Mouse (Mus musculus): ENCODE data around the gene Itih1. TPM values are rescaled to one million over a fixed set of nuclear protein-coding genes. Genes with fewer than 3 reads are reported as not detected.

Itih1 gene
- polyA plus RNA-seq, 1 experiment from 2014 or later: not detected

DNA sequence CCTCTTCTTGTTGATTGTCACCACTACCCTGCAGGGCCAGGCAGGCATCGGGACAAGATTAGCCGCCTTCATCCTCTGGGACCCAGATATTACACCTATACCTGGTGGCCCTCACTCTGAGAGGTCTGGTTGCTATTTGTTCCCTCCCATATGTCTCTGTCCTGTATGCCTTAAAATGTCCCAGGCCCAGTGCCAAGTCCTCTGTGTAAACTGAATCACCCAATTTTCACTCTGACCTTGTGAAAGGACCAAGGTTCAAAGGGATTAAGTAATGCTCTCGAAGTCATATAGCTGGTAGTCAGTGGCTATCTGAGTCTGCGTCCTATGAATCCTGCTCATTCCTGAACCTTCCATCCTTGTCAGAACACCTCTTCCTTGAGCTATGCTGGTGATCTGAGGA is 12.7 kb downstream of the Itih1 start:
- Histone ChIP-seq H3K4me1 (no peaks in the 10 kb centered on the region), H3K4me2 (replicated peaks) (no peak overlapping the region), H3K27ac (no peak overlapping the region), H3K4me3 (no peak overlapping the region), H3K27me3 (no peaks in the 10 kb centered on the region), H3K9ac (no peak overlapping the region), H3K9me3 (replicated peaks) (no peaks in the 10 kb centered on the region), H3K36me3 (no peaks in the 10 kb centered on the region)
- WGBS: 89% methylated on average over 4 of the region's 4 CpGs
- ATAC-seq (ENCODE audit: low FRiP score): no peak

GRCm38 (mm10) chr14:30925492-30925891 is 17.6 kb downstream of the Itih1 start:
- Histone ChIP-seq H3K27ac (no peak overlapping the region), H3K4me2 (replicated peaks) (no peak overlapping the region), H3K36me3 (no peaks in the 10 kb centered on the region), H3K4me3 (no peak overlapping the region), H3K9ac (no peak overlapping the region), H3K4me1 (peaks cover 6% of the 10 kb centered on the region), H3K9me3 (replicated peaks) (no peaks in the 10 kb centered on the region), H3K27me3 (no peaks in the 10 kb centered on the region)
- ATAC-seq (ENCODE audit: low FRiP score): no peak
- 81% methylated on average over 3 of the region's 3 CpGs for WGBS

DNA sequence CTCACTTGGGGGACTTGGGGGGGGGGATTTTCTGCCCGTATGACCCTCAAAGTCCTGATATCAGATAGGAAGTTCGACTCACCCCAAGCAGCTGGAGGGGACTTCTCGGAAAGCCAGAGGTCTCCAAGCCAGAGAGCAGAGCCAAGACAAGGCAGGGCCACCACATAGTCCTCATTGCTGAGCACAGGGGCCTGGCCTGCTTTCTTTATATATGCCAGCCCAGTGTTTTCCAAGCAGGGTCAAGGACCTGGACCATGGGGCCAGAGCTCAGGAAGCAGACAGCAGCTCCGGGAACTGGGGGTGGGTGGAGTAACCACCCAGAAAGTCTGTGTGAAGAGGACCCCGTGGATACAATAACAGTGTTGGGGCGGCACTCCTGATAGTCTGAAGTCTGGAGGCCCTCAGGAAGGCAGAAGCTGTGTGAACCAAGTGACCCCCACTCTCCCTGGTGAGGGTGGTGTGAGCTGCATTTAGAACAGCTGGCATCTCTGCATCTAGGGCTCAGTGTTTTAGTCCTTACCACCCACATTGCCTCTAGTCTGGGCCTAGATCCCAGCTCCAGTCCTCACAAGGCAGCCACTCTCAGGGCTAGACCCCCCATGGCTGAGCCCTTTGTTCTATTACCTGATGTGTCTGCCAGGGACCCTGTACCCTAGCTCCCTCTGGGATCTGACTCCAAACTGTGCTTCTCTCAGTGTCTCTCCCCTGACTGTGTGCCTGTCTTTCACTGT is 19.5 kb downstream of the Itih1 start, which contains the start of gene Itih3:
TSS of gene Itih3 (minus strand) at position 386 of the 731 bp plus-strand sequence.
- Histone ChIP-seq H3K27ac (no peak within 1 kb of the TSS), H3K4me1 (peaks cover 6% of the 10 kb centered on the region), H3K9ac (no peak within 1 kb of the TSS), H3K27me3 (no peaks in the 10 kb centered on the region), H3K36me3 (no peaks in the 10 kb centered on the region), H3K4me2 (replicated peaks) (no peak within 1 kb of the TSS), H3K9me3 (replicated peaks) (no peaks in the 10 kb centered on the region), H3K4me3 (no peak within 1 kb of the TSS)
- ATAC-seq (ENCODE audit: low FRiP score): no peak
- 61% methylated on average over 6 of the region's 6 CpGs for WGBS

- WGBS: 54% methylated on average over 8 of the region's 8 CpGs
- ATAC-seq (ENCODE audit: low FRiP score): no peak
- no peaks in the 10 kb centered on the region for H3K9me3 ChIP-seq (replicated peaks)
- H3K4me3 ChIP-seq: no peak overlapping the region
- no peak overlapping the region for H3K4me2 ChIP-seq (replicated peaks)
- H3K27me3 ChIP-seq: no peaks in the 10 kb centered on the region
- no peak overlapping the region for H3K27ac ChIP-seq
- H3K9ac ChIP-seq: no peak overlapping the region
- H3K36me3 ChIP-seq: no peaks in the 10 kb centered on the region
- peaks cover 6% of the 10 kb centered on the region for H3K4me1 ChIP-seq
Measured at GRCm38 (mm10) chr14:30922053-30922670, 20.9 kb downstream of the Itih1 start.

DNA sequence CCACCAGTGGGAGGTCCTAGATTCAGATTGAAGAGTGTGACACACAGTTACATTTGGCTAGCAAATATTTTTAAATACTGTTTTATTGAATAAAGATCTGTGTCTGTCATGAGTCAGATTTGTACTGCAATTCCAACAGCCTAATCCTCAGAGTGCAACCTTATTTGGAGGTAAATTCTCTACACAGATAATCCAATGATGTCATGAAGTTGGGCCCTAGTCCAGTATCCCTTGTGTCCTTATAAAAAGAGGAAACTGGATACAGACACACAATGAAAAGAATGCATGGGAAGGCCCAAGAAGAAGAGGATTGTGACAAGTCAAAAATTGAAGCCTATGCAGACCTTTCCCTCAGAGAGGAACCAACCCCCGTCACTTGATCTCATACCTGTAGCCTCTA is 26.6 kb downstream of the Itih1 start:
- H3K9me3 ChIP-seq (replicated peaks): no peaks in the 10 kb centered on the region
- H3K36me3 ChIP-seq: no peaks in the 10 kb centered on the region
- no peak overlapping the region for H3K4me2 ChIP-seq (replicated peaks)
- 94% methylated on average over 1 of the region's 1 CpGs for WGBS
- H3K27ac ChIP-seq: no peak overlapping the region
- H3K4me3 ChIP-seq: no peak overlapping the region
- no peak for ATAC-seq (ENCODE audit: low FRiP score)
- H3K27me3 ChIP-seq: no peaks in the 10 kb centered on the region
- no peak overlapping the region for H3K9ac ChIP-seq
- no peaks in the 10 kb centered on the region for H3K4me1 ChIP-seq

GRCm38 (mm10) chr14:30913404-30913803 is 29.7 kb downstream of the Itih1 start:
- no peaks in the 10 kb centered on the region for H3K36me3 ChIP-seq
- H3K4me1 ChIP-seq: no peaks in the 10 kb centered on the region
- no peak overlapping the region for H3K9ac ChIP-seq
- no peak overlapping the region for H3K4me2 ChIP-seq (replicated peaks)
- no peak for ATAC-seq (ENCODE audit: low FRiP score)
- WGBS: 90% methylated on average over 5 of the region's 5 CpGs
- no peaks in the 10 kb centered on the region for H3K9me3 ChIP-seq (replicated peaks)
- H3K27ac ChIP-seq: no peak overlapping the region
- no peaks in the 10 kb centered on the region for H3K27me3 ChIP-seq
- no peak overlapping the region for H3K4me3 ChIP-seq

DNA sequence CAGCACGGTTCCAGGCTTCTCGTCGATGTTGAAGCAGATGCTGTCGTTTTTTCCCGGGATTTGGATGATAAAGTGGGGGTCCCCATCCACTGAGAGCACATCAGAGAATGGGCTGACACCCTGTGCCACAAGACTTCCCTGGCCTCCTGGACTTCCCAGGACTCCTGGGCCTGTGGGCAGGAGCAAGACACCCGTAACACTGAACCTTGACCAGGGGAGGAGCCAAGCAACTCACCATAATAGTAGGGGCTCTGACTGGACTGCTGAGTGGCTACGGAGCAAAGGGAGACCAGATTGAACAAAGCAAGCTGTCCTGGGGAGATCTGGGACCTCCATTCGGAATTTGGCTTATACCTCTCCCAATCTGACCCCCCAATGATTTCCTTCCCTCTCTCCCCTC is 30.4 kb downstream of the Itih1 start:
- Histone ChIP-seq H3K27me3 (no peaks in the 10 kb centered on the region), H3K36me3 (no peaks in the 10 kb centered on the region), H3K4me1 (no peaks in the 10 kb centered on the region), H3K4me3 (no peak overlapping the region), H3K9me3 (replicated peaks) (no peaks in the 10 kb centered on the region), H3K27ac (no peak overlapping the region), H3K4me2 (replicated peaks) (no peak overlapping the region), H3K9ac (no peak overlapping the region)
- ATAC-seq (ENCODE audit: low FRiP score): no peak
- 87% methylated on average over 8 of the region's 8 CpGs for whole genome bisulfite sequencing

GRCm38 (mm10) chr14:30911141-30911540 is 31.9 kb downstream of the Itih1 start:
- H3K27ac ChIP-seq: no peak overlapping the region
- H3K4me2 ChIP-seq (replicated peaks): no peak overlapping the region
- no peak overlapping the region for H3K9ac ChIP-seq
- H3K36me3 ChIP-seq: no peaks in the 10 kb centered on the region
- H3K9me3 ChIP-seq (replicated peaks): no peaks in the 10 kb centered on the region
- ATAC-seq (ENCODE audit: low FRiP score): no peak
- 94% methylated on average over 8 of the region's 8 CpGs for WGBS
- no peaks in the 10 kb centered on the region for H3K27me3 ChIP-seq
- H3K4me3 ChIP-seq: no peak overlapping the region
- H3K4me1 ChIP-seq: no peaks in the 10 kb centered on the region

- no peaks in the 10 kb centered on the region for H3K27me3 ChIP-seq
- no peaks in the 10 kb centered on the region for H3K4me1 ChIP-seq
- no peak overlapping the region for H3K4me2 ChIP-seq (replicated peaks)
- H3K4me3 ChIP-seq: no peak overlapping the region
- H3K27ac ChIP-seq: no peak overlapping the region
- H3K9me3 ChIP-seq (replicated peaks): no peaks in the 10 kb centered on the region
- no peaks in the 10 kb centered on the region for H3K36me3 ChIP-seq
- H3K9ac ChIP-seq: no peak overlapping the region
- no peak for ATAC-seq (ENCODE audit: low FRiP score)
- 88% methylated on average over 3 of the region's 3 CpGs for WGBS
Measured at GRCm38 (mm10) chr14:30907814-30908265, 35.2 kb downstream of the Itih1 start.

DNA sequence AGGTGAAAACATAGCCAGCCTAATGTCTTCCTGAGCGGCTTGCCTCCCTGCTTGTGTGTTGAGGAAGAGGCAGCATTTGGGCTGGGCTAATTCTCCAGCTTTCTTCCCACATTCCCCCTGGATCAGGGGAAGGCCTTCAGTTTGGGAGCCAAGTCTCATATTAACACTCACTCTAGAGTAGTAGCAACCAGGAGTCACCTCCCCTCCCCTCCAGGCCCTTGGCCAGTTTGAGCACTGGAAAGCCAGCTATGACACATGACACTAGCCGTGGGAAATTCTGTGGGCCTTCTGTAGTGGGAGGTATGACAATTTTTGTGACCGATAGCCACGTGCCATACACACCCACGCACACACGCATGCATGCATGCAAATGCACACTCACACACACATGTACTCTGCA is 37.1 kb downstream of the Itih1 start:
- 89% methylated on average over 6 of the region's 6 CpGs for WGBS
- no peak overlapping the region for H3K4me3 ChIP-seq
- no peak overlapping the region for H3K9ac ChIP-seq
- no peak overlapping the region for H3K27ac ChIP-seq
- no peaks in the 10 kb centered on the region for H3K9me3 ChIP-seq (replicated peaks)
- H3K36me3 ChIP-seq: no peaks in the 10 kb centered on the region
- ATAC-seq (ENCODE audit: low FRiP score): no peak
- no peak overlapping the region for H3K4me2 ChIP-seq (replicated peaks)
- no peaks in the 10 kb centered on the region for H3K4me1 ChIP-seq
- no peaks in the 10 kb centered on the region for H3K27me3 ChIP-seq

GRCm38 (mm10) chr14:30904307-30904706 is 38.8 kb downstream of the Itih1 start:
- Histone ChIP-seq H3K4me3 (no peak overlapping the region), H3K4me1 (no peaks in the 10 kb centered on the region), H3K9me3 (replicated peaks) (no peaks in the 10 kb centered on the region), H3K27ac (no peak overlapping the region), H3K36me3 (no peaks in the 10 kb centered on the region), H3K4me2 (replicated peaks) (no peak overlapping the region), H3K27me3 (no peaks in the 10 kb centered on the region), H3K9ac (no peak overlapping the region)
- 84% methylated on average over 8 of the region's 8 CpGs for WGBS
- ATAC-seq (ENCODE audit: low FRiP score): no peak

DNA sequence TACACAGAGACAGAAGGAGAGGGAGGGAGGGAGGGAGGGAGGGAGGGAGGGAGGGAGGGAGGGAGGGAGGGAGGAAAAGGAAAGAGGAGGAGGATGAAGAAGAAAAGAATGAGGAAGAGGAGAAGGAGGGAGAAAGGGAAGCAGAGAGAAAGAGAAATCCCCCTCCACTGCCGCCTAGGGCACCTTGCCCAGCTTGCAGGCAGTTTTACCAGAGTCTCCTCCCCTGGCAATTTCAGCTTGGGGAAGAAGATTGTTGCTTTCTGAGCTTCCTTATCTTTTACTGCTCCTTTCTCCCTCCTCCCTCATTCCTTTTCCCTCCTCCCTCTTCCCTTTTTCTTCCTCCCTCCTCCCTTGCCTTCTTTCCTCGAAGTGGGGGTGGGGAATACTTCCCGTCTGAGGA is 40.1 kb downstream of the Itih1 start:
- WGBS: 77% methylated on average over 3 of the region's 3 CpGs
- H3K4me1 ChIP-seq: no peaks in the 10 kb centered on the region
- H3K9me3 ChIP-seq (replicated peaks): no peaks in the 10 kb centered on the region
- no peak overlapping the region for H3K9ac ChIP-seq
- no peak overlapping the region for H3K4me2 ChIP-seq (replicated peaks)
- no peaks in the 10 kb centered on the region for H3K27me3 ChIP-seq
- ATAC-seq (ENCODE audit: low FRiP score): no peak
- H3K36me3 ChIP-seq: no peaks in the 10 kb centered on the region
- no peak overlapping the region for H3K4me3 ChIP-seq
- H3K27ac ChIP-seq: no peak overlapping the region

GRCm38 (mm10) chr14:30902628-30903027 is 40.5 kb downstream of the Itih1 start:
- no peak overlapping the region for H3K4me3 ChIP-seq
- H3K27me3 ChIP-seq: no peaks in the 10 kb centered on the region
- no peak overlapping the region for H3K27ac ChIP-seq
- WGBS: 95% methylated on average over 5 of the region's 5 CpGs
- no peak overlapping the region for H3K4me2 ChIP-seq (replicated peaks)
- no peaks in the 10 kb centered on the region for H3K9me3 ChIP-seq (replicated peaks)
- no peaks in the 10 kb centered on the region for H3K4me1 ChIP-seq
- H3K9ac ChIP-seq: no peak overlapping the region
- no peak for ATAC-seq (ENCODE audit: low FRiP score)
- H3K36me3 ChIP-seq: no peaks in the 10 kb centered on the region

Measured in hindbrain, embryonic 12.5 days (tissue).